Mouse (Mus musculus): ENCODE results near the gene Noxred1.

DNA sequence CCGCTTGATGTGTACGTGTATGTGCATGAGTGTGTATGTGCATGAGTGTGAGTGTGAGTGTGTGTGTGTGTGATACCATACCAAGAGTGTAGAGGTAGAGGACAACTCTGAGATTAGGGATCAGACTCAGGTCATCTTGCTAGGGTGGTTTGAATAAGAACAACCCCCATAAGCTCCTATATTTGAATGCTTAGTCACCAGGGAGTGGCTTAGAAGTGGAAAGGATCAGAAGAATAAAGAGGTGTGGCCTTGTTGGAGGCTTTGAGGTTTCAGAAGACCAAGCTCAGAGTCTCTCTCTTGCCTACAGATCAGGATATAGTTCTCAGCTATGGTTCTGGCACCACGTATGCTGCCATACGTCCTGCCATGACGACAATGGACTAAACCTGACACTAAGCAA lies 18.1 kb upstream of the Noxred1 start:
- TF ChIP-seq CTCF (IDR thresholded peaks at IDR 0.05; ENCODE audit: extremely low read depth, insufficient read length, insufficient replicate concordance, low read depth, low read length) (no peak), POLR2A (IDR thresholded peaks at IDR 0.05; ENCODE audit: low read depth, low read length) (no peak)

Measured in small intestine, adult 2 months (tissue).